Mouse (Mus musculus): Measurements from ENCODE around the gene Mrpl52. TPM values are rescaled to one million over a fixed set of nuclear protein-coding genes. Genes with fewer than 3 reads are reported as not detected.
A peak's percentile ranks its signal among the peaks of the same experiment; 100 is the strongest.

Mrpl52 gene
- total and polyA plus RNA-seq, 2 experiments from 2014 or later = 151 to 277 TPM

DNA sequence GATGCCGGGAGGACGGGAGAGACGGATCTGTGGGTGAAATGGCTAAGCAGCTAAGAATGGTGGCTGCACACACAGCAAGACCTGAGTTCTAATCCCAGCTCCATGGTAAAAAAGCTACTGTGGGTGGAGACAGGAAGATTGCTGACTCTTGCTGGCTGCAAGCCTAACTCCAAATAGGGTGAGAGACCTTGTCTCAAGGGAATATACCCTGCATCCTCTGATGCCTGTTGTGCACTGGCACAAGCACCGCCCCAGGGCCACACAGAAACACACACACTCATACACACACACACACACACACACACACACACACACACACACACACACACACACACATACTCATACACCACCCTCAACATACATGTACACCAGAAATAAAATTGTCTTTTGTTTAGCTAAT, 9.9 kb upstream of the Mrpl52 start:
- no peaks in the 10 kb centered on the region for H3K4me1 ChIP-seq (ENCODE audit: insufficient read depth)
- no peak overlapping the region for H3K4me2 ChIP-seq (ENCODE audit: low read depth)
- no peaks in the 10 kb centered on the region for H3K36me3 ChIP-seq (ENCODE audit: insufficient read depth)
- H3K9me3 ChIP-seq (ENCODE audit: low read length) = no peaks in the 10 kb centered on the region
- 55% methylated on average over 4 of the region's 4 CpGs for WGBS
- ATAC-seq = no peak
- no peak for TF ChIP-seq CTCF (IDR thresholded peaks at IDR 0.05; ENCODE audit: low read depth)
- H3K27me3 ChIP-seq (ENCODE audit: insufficient read depth, low read length) = no peaks in the 10 kb centered on the region
- no peak overlapping the region for H3K27ac ChIP-seq (ENCODE audit: low read depth, low read length)
- H3K4me3 ChIP-seq (ENCODE audit: low read depth, low read length) = no peak overlapping the region
- H3K9ac ChIP-seq = no peak overlapping the region
- no peak for DNase-seq

DNA sequence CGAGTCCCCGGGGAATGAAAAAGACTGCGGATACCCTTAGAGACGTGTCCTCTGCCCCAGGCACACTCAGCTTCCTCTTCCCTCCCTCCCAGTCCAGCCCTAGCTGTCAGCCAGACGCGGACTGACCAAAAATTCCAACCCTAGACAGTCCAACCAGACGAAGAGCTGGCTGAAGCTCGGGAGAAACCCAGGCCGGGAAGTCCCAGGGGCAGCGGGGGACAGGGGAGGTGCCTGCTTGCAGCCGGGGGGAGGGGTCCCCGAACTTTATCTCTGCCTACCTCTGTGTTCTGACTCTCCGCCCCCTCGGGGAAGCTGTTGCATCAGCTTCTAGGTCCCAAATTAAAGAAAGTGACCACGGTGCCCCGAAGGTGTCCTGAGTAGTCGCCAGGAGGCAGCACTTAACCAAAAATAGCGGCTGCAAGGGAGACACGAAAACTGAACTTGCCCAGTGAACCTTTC, 9.1 kb upstream of the Mrpl52 start, which contains the start of gene Slc7a7:
Gene Slc7a7 (minus strand): TSS at position 158 of the 459 bp plus-strand sequence.
- ATAC-seq = no peak
- Histone ChIP-seq H3K27ac (ENCODE audit: low read depth, low read length) (no peak within 1 kb of the TSS), H3K4me3 (ENCODE audit: low read depth, low read length) (no peak within 1 kb of the TSS), H3K27me3 (ENCODE audit: insufficient read depth, low read length) (no peaks in the 10 kb centered on the region), H3K9me3 (ENCODE audit: low read length) (no peaks in the 10 kb centered on the region), H3K4me2 (ENCODE audit: low read depth) (no peak within 1 kb of the TSS), H3K4me1 (ENCODE audit: insufficient read depth) (no peaks in the 10 kb centered on the region), H3K9ac (no peak within 1 kb of the TSS), H3K36me3 (ENCODE audit: insufficient read depth) (no peaks in the 10 kb centered on the region)
- WGBS = 15% methylated on average over 19 of the region's 19 CpGs
- DNase-seq = no peak
- TF ChIP-seq CTCF (IDR thresholded peaks at IDR 0.05; ENCODE audit: low read depth) = peak; percentile 31

DNA sequence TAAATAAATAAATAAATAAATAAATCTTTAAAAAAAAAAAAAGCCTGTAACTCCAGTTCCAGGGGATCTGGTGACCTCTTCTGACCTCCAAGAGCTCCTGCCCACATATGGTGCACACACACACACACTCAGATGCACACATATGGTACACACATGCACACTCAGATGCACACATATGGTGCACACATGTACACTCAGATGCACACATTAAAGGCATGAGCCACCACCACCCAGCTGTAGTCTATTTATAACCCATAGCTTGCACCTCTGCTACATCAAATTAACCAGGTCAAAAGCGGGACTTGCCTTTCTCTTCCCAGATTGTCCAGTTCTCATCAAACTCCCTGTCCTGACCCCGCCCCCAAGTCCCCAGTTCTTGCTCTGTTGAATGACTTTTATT, 5.7 kb upstream of the Mrpl52 start:
- Histone ChIP-seq H3K36me3 (ENCODE audit: insufficient read depth) (no peaks in the 10 kb centered on the region), H3K27me3 (ENCODE audit: insufficient read depth, low read length) (no peaks in the 10 kb centered on the region), H3K27ac (ENCODE audit: low read depth, low read length) (no peak overlapping the region), H3K4me1 (ENCODE audit: insufficient read depth) (no peaks in the 10 kb centered on the region; the same call in 1 of the 2 replicates), H3K9ac (no peak overlapping the region), H3K4me3 (ENCODE audit: low read depth, low read length) (no peak overlapping the region), H3K4me2 (ENCODE audit: low read depth) (no peak overlapping the region), H3K9me3 (ENCODE audit: low read length) (no peaks in the 10 kb centered on the region)
- TF ChIP-seq CTCF (IDR thresholded peaks at IDR 0.05; ENCODE audit: low read depth) = no peak
- ATAC-seq (no peak), DNase-seq (no peak)
- WGBS = 86% methylated on average over 2 of the region's 2 CpGs

- no peak for ATAC-seq
- Histone ChIP-seq H3K27me3 (ENCODE audit: insufficient read depth, low read length) (no peaks in the 10 kb centered on the region), H3K27ac (ENCODE audit: low read depth, low read length) (no peak overlapping the region), H3K4me2 (ENCODE audit: low read depth) (no peak overlapping the region), H3K36me3 (ENCODE audit: insufficient read depth) (no peaks in the 10 kb centered on the region), H3K4me3 (ENCODE audit: low read depth, low read length) (no peak overlapping the region), H3K4me1 (ENCODE audit: insufficient read depth) (no peaks in the 10 kb centered on the region; the same call in 1 of the 2 replicates), H3K9ac (no peak overlapping the region), H3K9me3 (ENCODE audit: low read length) (no peaks in the 10 kb centered on the region)
- WGBS = 62% methylated on average over 5 of the region's 5 CpGs
- peak; percentile 62 for TF ChIP-seq CTCF (IDR thresholded peaks at IDR 0.05; ENCODE audit: low read depth)
- DNase-seq = no peak
Measured at GRCm38 (mm10) chr14:54423406-54423805, 3.3 kb upstream of the Mrpl52 start.

DNA sequence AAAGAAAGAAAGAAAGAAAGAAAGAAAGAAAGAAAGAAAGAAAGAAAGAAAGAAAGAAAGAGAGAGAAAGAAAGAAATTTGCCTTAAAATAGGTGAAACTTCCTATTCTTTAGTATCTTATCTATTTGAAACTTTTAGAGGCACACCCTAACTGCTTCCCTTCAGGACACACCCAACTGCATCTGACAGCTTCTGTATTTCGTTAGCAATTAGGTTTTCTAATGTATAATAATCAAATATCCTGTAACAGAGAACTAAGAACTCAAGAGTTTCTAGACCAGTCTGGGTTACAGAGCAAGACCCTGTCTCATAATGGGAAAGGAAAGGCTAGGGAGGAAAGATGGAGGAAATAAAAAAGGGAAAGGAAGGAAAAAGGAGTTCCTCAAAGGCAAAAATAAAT, 2.1 kb upstream of the Mrpl52 start:
- no peak for ATAC-seq
- WGBS = 90% methylated on average over 1 of the region's 1 CpGs
- Histone ChIP-seq H3K9ac (no peak overlapping the region), H3K27ac (ENCODE audit: low read depth, low read length) (no peak overlapping the region), H3K27me3 (ENCODE audit: insufficient read depth, low read length) (no peaks in the 10 kb centered on the region), H3K9me3 (ENCODE audit: low read length) (no peaks in the 10 kb centered on the region), H3K36me3 (ENCODE audit: insufficient read depth) (peaks cover under 1% of the 10 kb centered on the region; the same call in 1 of the 2 replicates), H3K4me3 (ENCODE audit: low read depth, low read length) (no peak overlapping the region), H3K4me1 (ENCODE audit: insufficient read depth) (no peaks in the 10 kb centered on the region; the same call in 1 of the 2 replicates), H3K4me2 (ENCODE audit: low read depth) (no peak overlapping the region)
- no peak for TF ChIP-seq CTCF (IDR thresholded peaks at IDR 0.05; ENCODE audit: low read depth)
- no peak for DNase-seq

DNA sequence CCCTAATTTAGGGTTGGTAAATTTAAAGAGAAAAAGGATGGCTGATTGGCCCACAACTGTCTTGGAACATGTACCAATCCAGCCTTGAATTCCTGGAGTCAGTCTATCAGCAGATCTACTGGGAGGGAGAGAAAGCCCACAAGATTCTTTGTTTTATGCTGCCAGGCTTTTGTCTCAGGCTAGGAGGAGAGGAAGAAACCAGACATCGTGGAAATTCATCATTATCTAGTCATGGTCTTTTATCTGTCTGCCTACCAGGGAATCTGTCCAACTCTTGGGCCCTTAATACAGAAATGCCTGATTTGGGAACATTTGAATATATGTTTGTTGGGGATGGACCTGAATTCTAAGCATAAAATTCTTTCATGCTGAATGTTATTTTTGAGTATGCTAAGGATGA, 1.2 kb upstream of the Mrpl52 start:
- Histone ChIP-seq H3K4me3 (ENCODE audit: low read depth, low read length) (no peak overlapping the region), H3K27ac (ENCODE audit: low read depth, low read length) (0 out of 2 replicates have a peak overlapping the region, but pooled peaks have one; percentile 96), H3K9ac (no peak overlapping the region), H3K4me2 (ENCODE audit: low read depth) (0 out of 2 replicates have a peak overlapping the region, but pooled peaks have one; percentile 70), H3K4me1 (ENCODE audit: insufficient read depth) (no peaks in the 10 kb centered on the region; the same call in 1 of the 2 replicates), H3K27me3 (ENCODE audit: insufficient read depth, low read length) (no peaks in the 10 kb centered on the region), H3K9me3 (ENCODE audit: low read length) (no peaks in the 10 kb centered on the region), H3K36me3 (ENCODE audit: insufficient read depth) (peaks cover 8% of the 10 kb centered on the region)
- ATAC-seq (no peak), DNase-seq (no peak)
- no peak for TF ChIP-seq CTCF (IDR thresholded peaks at IDR 0.05; ENCODE audit: low read depth)
- 86% methylated on average over 1 of the region's 1 CpGs for WGBS

DNA sequence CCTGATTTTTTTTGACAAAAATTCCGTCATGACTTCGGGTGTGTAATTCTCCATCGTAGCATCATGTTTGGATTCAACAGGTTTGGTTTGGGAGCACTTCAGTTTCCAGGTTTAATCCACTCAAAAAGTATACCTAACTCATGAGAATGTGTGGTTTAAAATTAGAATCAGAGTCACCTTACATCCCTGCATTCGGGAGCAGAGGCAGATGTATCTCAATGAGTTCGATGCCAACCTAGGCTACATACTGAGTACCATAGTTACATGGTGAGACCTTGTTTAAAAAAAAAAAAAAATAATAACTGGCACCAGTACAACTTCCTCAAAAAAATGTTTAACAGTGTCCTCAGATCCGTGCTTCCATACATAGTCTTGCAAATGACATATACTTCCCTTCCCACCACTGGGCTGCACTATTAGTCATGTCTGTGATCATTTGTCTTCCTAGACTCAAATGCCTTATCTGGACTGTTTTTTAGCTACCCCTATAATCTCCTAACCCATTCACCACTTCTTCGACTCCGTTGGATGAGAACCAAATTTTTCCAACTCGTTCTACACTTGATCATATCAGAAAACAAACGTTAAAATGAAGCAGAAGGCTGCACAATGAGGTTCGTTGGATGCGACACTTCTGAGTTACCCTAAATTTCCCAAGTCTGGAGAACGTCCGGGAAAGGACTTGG, 563 bp upstream of the Mrpl52 start:
- peak overlapping the region; percentile 70 for H3K4me2 ChIP-seq (ENCODE audit: low read depth)
- peak overlapping the region; percentile 96 for H3K27ac ChIP-seq (ENCODE audit: low read depth, low read length)
- no peaks in the 10 kb centered on the region; the same call in 1 of the 2 replicates for H3K4me1 ChIP-seq (ENCODE audit: insufficient read depth)
- H3K4me3 ChIP-seq (ENCODE audit: low read depth, low read length) = peak overlapping the region; percentile 96
- H3K27me3 ChIP-seq (ENCODE audit: insufficient read depth, low read length) = no peaks in the 10 kb centered on the region
- WGBS = 31% methylated on average over 14 of the region's 14 CpGs
- H3K9ac ChIP-seq = peak overlapping the region; percentile 85
- H3K9me3 ChIP-seq (ENCODE audit: low read length) = no peaks in the 10 kb centered on the region
- peaks cover 8% of the 10 kb centered on the region for H3K36me3 ChIP-seq (ENCODE audit: insufficient read depth)
- no peak; the same call in 1 of the 2 replicates for TF ChIP-seq CTCF (IDR thresholded peaks at IDR 0.05; ENCODE audit: low read depth)
- peak; percentile 61 for ATAC-seq
- no peak for DNase-seq

Measured in forebrain, postnatal 0 days (tissue).